Mouse (Mus musculus): Measurements from ENCODE around the gene Cradd.

DNA sequence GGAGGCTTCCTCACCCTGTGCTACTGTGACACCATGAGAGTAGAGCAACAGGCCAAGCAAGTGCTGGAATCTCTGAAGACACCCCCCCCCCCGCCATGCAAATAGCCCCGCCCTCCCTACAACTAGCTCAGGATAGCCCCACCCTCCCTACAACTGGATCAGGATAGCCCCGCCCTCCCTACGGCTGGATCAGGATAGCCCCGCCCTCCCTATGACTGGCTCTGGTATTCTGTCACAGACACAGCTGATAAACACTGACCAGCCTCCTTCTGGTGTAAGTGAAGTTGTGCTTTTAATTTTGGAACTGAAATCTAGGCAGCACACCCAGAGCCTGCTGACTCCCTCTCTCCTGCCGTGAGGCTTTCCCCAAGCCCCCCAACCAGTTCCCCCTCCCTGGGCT, 75.6 kb downstream of the Cradd start:
- TF ChIP-seq GATA1 (IDR thresholded peaks at IDR 0.05; ENCODE audit: borderline replicate concordance, low read length) (no peak), FLI1 (IDR thresholded peaks at IDR 0.05; ENCODE audit: low read length) (no peak)
